29 mouse cellular contexts compared by ENCODE assay signal in genomic region chr1:88966416-88966815, GRCm38 (mm10).
DNase-seq lines count a peak whose midpoint lies in the region; ATAC-seq and TF ChIP-seq lines count a peak whose summit lies in the region.
"Had no signal": no experiment of that assay in that cellular context is flagged by ENCODE, and none has a peak within 500 bp of the region (broad histone marks: within the 10 kb centered on the region; RNA-seq: fewer than 3 reads in every experiment).

No protein-coding gene starts in this region.

- no peak for ATAC-seq in embryonic facial prominence, embryonic 14.5 days (ENCODE audit: low read depth)
- ATAC-seq: forebrain, embryonic 16.5 days; hindbrain, postnatal 0 days; intestine, embryonic 16.5 days; liver, postnatal 0 days; lung, postnatal 0 days; Patski had no signal

- no peak for TF ChIP-seq CTCF in olfactory bulb, adult 2 months (IDR thresholded peaks at IDR 0.05; ENCODE audit: insufficient read depth, low read depth, low read length)

- no peak overlapping the region for H3K4me3 ChIP-seq in embryonic facial prominence, embryonic 14.5 days (ENCODE audit: low read depth, low read length)
- H3K4me3 ChIP-seq in embryonic facial prominence, embryonic 10.5 days = no peak overlapping the region
- H3K4me3 ChIP-seq in heart, embryonic 10.5 days = no peak overlapping the region
- H3K4me3 ChIP-seq in olfactory bulb, adult 2 months (ENCODE audit: insufficient read depth, low read depth, low read length) = no peak overlapping the region
- H3K4me3 ChIP-seq: embryonic facial prominence, embryonic 15.5 days; hindbrain, embryonic 10.5 days; limb, embryonic 12.5 days; neural tube, embryonic 12.5 days had no signal

- 0 out of 2 replicates have a peak overlapping the region, but pooled peaks have one; percentile 13 for H3K27ac ChIP-seq in embryonic facial prominence, embryonic 14.5 days (replicated peaks; ENCODE audit: low read depth, low read length)
- H3K27ac ChIP-seq in embryonic facial prominence, embryonic 10.5 days (replicated peaks) = no peak overlapping the region
- H3K27ac ChIP-seq in heart, embryonic 10.5 days = no peak overlapping the region
- 0 out of 2 replicates have a peak overlapping the region, but pooled peaks have one; percentile 29 for H3K27ac ChIP-seq in olfactory bulb, adult 2 months (ENCODE audit: insufficient read depth, low read depth, low read length)
- H3K27ac ChIP-seq: embryonic facial prominence, embryonic 15.5 days; hindbrain, embryonic 10.5 days; hindbrain, postnatal 0 days; limb, embryonic 12.5 days; neural tube, embryonic 12.5 days had no signal

- 65% methylated on average over 2 of the region's 2 CpGs for WGBS in embryonic facial prominence, embryonic 14.5 days
- 80% methylated on average over 2 of the region's 2 CpGs for WGBS in embryonic facial prominence, embryonic 10.5 days
- 57% methylated on average over 2 of the region's 2 CpGs for WGBS in heart, embryonic 10.5 days
- 72% methylated on average over 2 of the region's 2 CpGs for WGBS in olfactory bulb, adult 2 months

- no peaks in the 10 kb centered on the region for H3K27me3 ChIP-seq in embryonic facial prominence, embryonic 14.5 days (replicated peaks; ENCODE audit: control insufficient read depth, insufficient read depth, low read length)
- no peaks in the 10 kb centered on the region for H3K27me3 ChIP-seq in embryonic facial prominence, embryonic 10.5 days (replicated peaks; ENCODE audit: low read depth, poor library complexity, severe bottlenecking)
- no peaks in the 10 kb centered on the region for H3K27me3 ChIP-seq in heart, embryonic 10.5 days (ENCODE audit: insufficient read depth, poor library complexity, severe bottlenecking)
- H3K27me3 ChIP-seq: embryonic facial prominence, embryonic 15.5 days; limb, embryonic 12.5 days; megakaryocyte, embryonic 14.5 days; neural tube, embryonic 12.5 days; Patski had no signal

- 0 out of 2 replicates have a peak, but pooled peaks cover 4% of the 10 kb centered on the region for H3K4me1 ChIP-seq in embryonic facial prominence, embryonic 14.5 days (ENCODE audit: control insufficient read depth, insufficient read depth, low read length)
- H3K4me1 ChIP-seq in embryonic facial prominence, embryonic 10.5 days = peaks cover 4% of the 10 kb centered on the region; the same call in 1 of the 2 replicates
- peaks cover 8% of the 10 kb centered on the region; the same call in 1 of the 2 replicates for H3K4me1 ChIP-seq in heart, embryonic 10.5 days
- peaks cover 5% of the 10 kb centered on the region; the same call in 1 of the 2 replicates for H3K4me1 ChIP-seq in olfactory bulb, adult 2 months (ENCODE audit: control insufficient read depth, insufficient read depth, low read length)
- H3K4me1 ChIP-seq: embryonic facial prominence, embryonic 15.5 days; limb, embryonic 12.5 days; megakaryocyte, embryonic 14.5 days; neural tube, embryonic 12.5 days had no signal

- no peak overlapping the region for H3K9ac ChIP-seq in embryonic facial prominence, embryonic 14.5 days (ENCODE audit: low read depth, low read length)
- H3K9ac ChIP-seq: embryonic facial prominence, embryonic 15.5 days; limb, embryonic 12.5 days; liver, postnatal 0 days; neural tube, embryonic 12.5 days had no signal

- H3K4me2 ChIP-seq in embryonic facial prominence, embryonic 14.5 days (ENCODE audit: low read depth, low read length) = no peak overlapping the region
- H3K4me2 ChIP-seq: embryonic facial prominence, embryonic 15.5 days; limb, embryonic 12.5 days; liver, embryonic 11.5 days; neural tube, embryonic 12.5 days had no signal

- TF ChIP-seq POLR2A in olfactory bulb, adult 2 months (IDR thresholded peaks at IDR 0.05; ENCODE audit: insufficient read depth, low read depth, low read length) = no peak

- DNase-seq in embryonic facial prominence, embryonic 14.5 days (ENCODE audit: low spot score) = no peak
- DNase-seq in embryonic facial prominence, embryonic 10.5 days (ENCODE audit: low spot score) = no peak
- DNase-seq in heart, adult 11 months = peak; percentile 94
- no peak for DNase-seq in heart, embryonic 10.5 days (ENCODE audit: low spot score)
- DNase-seq in lung, postnatal 14 days = peak; percentile 17
- DNase-seq in lung, postnatal 25 days (ENCODE audit: low spot score) = no peak
- no peak for DNase-seq in B cell, adult 2 months
- DNase-seq: adrenal gland, adult 8-10 months; cerebellum, adult 8-10 months; cerebellum, postnatal 36 days; embryo, embryonic 11 days; kidney, adult 9 months; kidney, postnatal 36 days; layer of hippocampus, postnatal 36 days; liver, postnatal 0 days; midbrain, embryonic 14.5 days; thymus, postnatal 14 days had no signal

- 0 out of 2 replicates have a peak, but pooled peaks cover 4% of the 10 kb centered on the region for H3K9me3 ChIP-seq in embryonic facial prominence, embryonic 14.5 days (ENCODE audit: control insufficient read depth, low read length)
- no peaks in the 10 kb centered on the region for H3K9me3 ChIP-seq in embryonic facial prominence, embryonic 10.5 days
- no peaks in the 10 kb centered on the region for H3K9me3 ChIP-seq in heart, embryonic 10.5 days
- H3K9me3 ChIP-seq: embryonic facial prominence, embryonic 15.5 days; limb, embryonic 12.5 days; neural tube, embryonic 12.5 days had no signal

- no peaks in the 10 kb centered on the region for H3K36me3 ChIP-seq in embryonic facial prominence, embryonic 14.5 days (ENCODE audit: control insufficient read depth, insufficient read depth, low read length)
- no peaks in the 10 kb centered on the region for H3K36me3 ChIP-seq in embryonic facial prominence, embryonic 10.5 days (replicated peaks)
- no peaks in the 10 kb centered on the region for H3K36me3 ChIP-seq in heart, embryonic 10.5 days
- H3K36me3 ChIP-seq: embryonic facial prominence, embryonic 15.5 days; hindbrain, embryonic 10.5 days; limb, embryonic 12.5 days; neural tube, embryonic 12.5 days had no signal

Comparison
In these comparisons a context has a peak if more than half of its experiments do, and no peak if none do; other contexts are left out.
1. DNase-seq: peak in heart, adult 11 months (single experiment) and lung, postnatal 14 days (single experiment); none in embryonic facial prominence, embryonic 14.5 days (single experiment), embryonic facial prominence, embryonic 10.5 days (single experiment), heart, embryonic 10.5 days (single experiment), lung, postnatal 25 days (single experiment) and B cell, adult 2 months (0 of 2).
2. H3K27ac ChIP-seq: peak in embryonic facial prominence, embryonic 14.5 days (single experiment) and olfactory bulb, adult 2 months (single experiment); none in embryonic facial prominence, embryonic 10.5 days (single experiment) and heart, embryonic 10.5 days (single experiment).